Mouse (Mus musculus) erythroid progenitor cell, adult 5-6 weeks (primary cell): ENCODE measurements around the gene Olfr993. TPM values are rescaled to one million over a fixed set of nuclear protein-coding genes. Genes with fewer than 3 reads are reported as not detected.

ENCODE experiments used
- ATAC-seq: replicated peaks from 2 replicates; pipeline ENCODE4 v1.8.0; 2016; ENCODE audit warnings: moderate number of reproducible peaks, mild to moderate bottlenecking, moderate TSS enrichment, inconsistent platforms; ENCODE audit not compliant: poor library complexity, low FRiP score, severe bottlenecking
- total RNA-seq, 2 experiments: library from RNA; stranded (forward) in 1 of 2; stranded (reverse) in 1 of 2; fragments of 150-400 nt in 1 of 2; fragments of 186-747, 209-891 nt in 1 of 2; gene quantifications; 2 replicates each; pipeline versions ENCODE4 v1.2.3 to v1.2.4; 2015 to 2017; ENCODE audit warnings: low replicate concordance in 2 of 2

Olfr993 gene
- total RNA-seq (2015; ENCODE audit: low replicate concordance) (not detected in 2 replicates), total RNA-seq (2017; ENCODE audit: low replicate concordance) (not detected in 2 replicates)

GRCm38 (mm10) chr2:85414777-85415176 is at the start of gene Olfr993:
Gene Olfr993 (minus strand): TSS chr2:85414877.
- ATAC-seq = no peak

DNA sequence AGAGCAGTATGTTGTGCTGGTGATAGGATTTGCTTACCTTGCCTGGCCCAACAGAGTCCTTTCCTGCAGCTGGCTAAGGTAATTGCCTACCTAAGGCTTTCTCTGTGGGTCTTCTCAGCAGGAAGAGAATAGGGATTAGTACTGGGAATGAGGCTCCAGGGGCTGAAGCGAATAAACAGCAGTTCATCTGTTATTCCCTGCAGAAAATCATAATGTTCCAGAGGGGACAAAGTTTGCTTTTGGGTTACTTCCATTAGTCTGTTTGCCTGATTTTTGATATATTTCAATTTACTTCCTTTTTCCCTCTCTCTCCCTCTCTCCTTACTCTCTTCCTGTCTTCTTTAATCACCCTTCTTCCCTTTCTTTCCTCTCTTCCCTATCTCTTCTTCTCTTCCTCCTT is 28.9 kb upstream of the Olfr993 start, which contains the start of gene Olfr995:
Gene Olfr995, minus strand, starts transcription at position 101 of the 400 bp plus-strand sequence.
- ATAC-seq = no peak

GRCm38 (mm10) chr2:85442546-85442945 is 27.9 kb upstream of the Olfr993 start:
- no peak for ATAC-seq

DNA sequence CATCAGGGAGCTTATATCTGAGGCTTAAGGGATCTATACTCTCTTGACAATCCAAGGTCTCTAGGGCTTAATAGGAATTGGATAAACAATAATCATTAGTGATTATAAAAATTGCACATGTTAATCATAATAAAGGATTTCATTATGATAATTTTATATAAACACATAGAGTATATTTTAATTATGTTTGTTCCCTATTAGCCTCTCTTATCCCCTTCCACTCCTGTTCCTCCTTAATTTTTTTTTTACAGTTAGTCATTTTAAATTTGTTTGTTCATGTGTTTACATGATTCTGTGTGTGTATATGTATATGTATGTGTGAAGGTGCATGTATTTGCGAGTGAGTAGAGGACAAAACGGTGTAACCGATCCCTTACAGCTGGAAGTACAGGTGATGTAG is 21.7 kb upstream of the Olfr993 start, which contains the start of gene Olfr994:
Gene Olfr994, minus strand, starts transcription at position 101 of the 400 bp plus-strand sequence.
- no peak for ATAC-seq

DNA sequence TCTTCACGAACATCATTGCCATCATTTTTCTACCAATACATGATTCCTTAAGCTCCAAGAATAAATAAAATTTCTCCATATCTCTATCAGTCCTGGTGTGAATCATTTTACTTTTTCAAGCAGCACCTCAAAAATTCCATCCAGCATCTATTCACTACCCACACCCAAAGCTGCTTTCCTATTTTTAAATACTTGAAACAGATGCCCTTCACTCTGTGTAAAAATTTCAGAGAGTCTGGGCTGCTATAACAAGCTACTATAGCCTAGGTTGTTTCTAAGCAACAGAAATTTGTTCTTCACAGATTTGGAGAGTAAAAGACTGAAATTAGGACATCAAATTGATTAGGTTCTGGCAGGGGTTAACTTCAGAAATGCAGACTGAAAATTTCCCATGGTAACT is 11.2 kb upstream of the Olfr993 start:
- no peak for ATAC-seq

DNA sequence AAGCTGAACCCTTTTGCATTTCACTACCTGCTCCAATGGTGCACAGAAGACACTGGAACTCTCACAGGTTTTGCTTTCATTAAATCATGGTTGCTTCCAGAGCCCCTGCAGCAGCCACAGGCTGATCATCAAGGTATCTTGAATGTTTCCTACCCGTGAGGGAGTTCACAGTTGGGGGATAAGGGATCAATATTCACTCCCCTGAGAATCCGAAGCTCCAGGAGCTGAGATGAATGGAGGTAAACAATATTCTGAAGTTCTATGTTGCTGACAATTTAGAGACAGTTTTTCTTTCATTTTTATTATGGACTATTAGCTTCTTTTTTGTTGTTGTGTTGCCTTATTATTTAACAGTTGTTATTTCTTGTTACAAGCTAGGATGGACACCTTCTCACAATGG is 5.3 kb downstream of the Olfr993 start, which contains the start of gene Olfr992:
Gene Olfr992, minus strand, starts transcription at position 101 of the 400 bp plus-strand sequence.
- ATAC-seq = no peak

Other genes with a start within 250 kb of the Olfr993 start
- not detected in 2 replicates for gene Lrrc55, start 217.7 kb downstream of the Olfr993 start, total RNA-seq (2015; ENCODE audit: low replicate concordance)
- gene Lrrc55, start 217.7 kb downstream of the Olfr993 start, total RNA-seq (2017; ENCODE audit: low replicate concordance) = not detected in 2 replicates
- gene Olfr987, start 75.6 kb downstream of the Olfr993 start, total RNA-seq (2015; ENCODE audit: low replicate concordance) = not detected in 2 replicates
- not detected in 2 replicates for gene Olfr987, start 75.6 kb downstream of the Olfr993 start, total RNA-seq (2017; ENCODE audit: low replicate concordance)
- gene Olfr988, start 51.6 kb downstream of the Olfr993 start, total RNA-seq (2015; ENCODE audit: low replicate concordance) = not detected in 2 replicates
- gene Olfr988, start 51.6 kb downstream of the Olfr993 start, total RNA-seq (2017; ENCODE audit: low replicate concordance) = not detected in 2 replicates
- not detected in 2 replicates for gene Olfr992, start 5.4 kb downstream of the Olfr993 start, total RNA-seq (2015; ENCODE audit: low replicate concordance)
- not detected in 2 replicates for gene Olfr992, start 5.4 kb downstream of the Olfr993 start, total RNA-seq (2017; ENCODE audit: low replicate concordance)
- not detected in 2 replicates for gene Olfr994, start 21.6 kb upstream of the Olfr993 start, total RNA-seq (2015; ENCODE audit: low replicate concordance)
- gene Olfr994, start 21.6 kb upstream of the Olfr993 start, total RNA-seq (2017; ENCODE audit: low replicate concordance) = not detected in 2 replicates
- not detected in 2 replicates for gene Olfr995, start 28.8 kb upstream of the Olfr993 start, total RNA-seq (2015; ENCODE audit: low replicate concordance)
- not detected in 2 replicates for gene Olfr995, start 28.8 kb upstream of the Olfr993 start, total RNA-seq (2017; ENCODE audit: low replicate concordance)
- gene 4833423E24Rik, start 104.1 kb upstream of the Olfr993 start, total RNA-seq (2015; ENCODE audit: low replicate concordance) = not detected in 2 replicates
- gene 4833423E24Rik, start 104.1 kb upstream of the Olfr993 start, total RNA-seq (2017; ENCODE audit: low replicate concordance) = not detected in 2 replicates
- not detected in 2 replicates for gene Olfr996, start 164.3 kb upstream of the Olfr993 start, total RNA-seq (2015; ENCODE audit: low replicate concordance)
- not detected in 2 replicates for gene Olfr996, start 164.3 kb upstream of the Olfr993 start, total RNA-seq (2017; ENCODE audit: low replicate concordance)
- not detected in 2 replicates for gene Olfr998, start 174.1 kb upstream of the Olfr993 start, total RNA-seq (2015; ENCODE audit: low replicate concordance)
- not detected in 2 replicates for gene Olfr998, start 174.1 kb upstream of the Olfr993 start, total RNA-seq (2017; ENCODE audit: low replicate concordance)
- not detected in 2 replicates for gene Olfr1000, start 197.0 kb upstream of the Olfr993 start, total RNA-seq (2015; ENCODE audit: low replicate concordance)
- not detected in 2 replicates for gene Olfr1000, start 197.0 kb upstream of the Olfr993 start, total RNA-seq (2017; ENCODE audit: low replicate concordance)
- not detected in 2 replicates for gene Olfr1002, start 235.8 kb upstream of the Olfr993 start, total RNA-seq (2015; ENCODE audit: low replicate concordance)
- not detected in 2 replicates for gene Olfr1002, start 235.8 kb upstream of the Olfr993 start, total RNA-seq (2017; ENCODE audit: low replicate concordance)
- gene Olfr154, start 249.6 kb upstream of the Olfr993 start, total RNA-seq (2015; ENCODE audit: low replicate concordance) = not detected in 2 replicates
- gene Olfr154, start 249.6 kb upstream of the Olfr993 start, total RNA-seq (2017; ENCODE audit: low replicate concordance) = not detected in 2 replicates